Mouse (Mus musculus) C2C12 (cell line): ENCODE results near the gene Map2k2.

Experiments used
- CEBPB ChIP-seq: IDR thresholded peaks from one replicate; pipeline ENCODE4 v1.6.1; 2011; ENCODE audit warnings: low read depth, mild to moderate bottlenecking, control low read depth, moderate library complexity
- CTCF ChIP-seq: IDR thresholded peaks from one replicate; pipeline ENCODE4 v1.5.1; 2011; ENCODE audit not compliant: control insufficient read depth, insufficient read depth, insufficient read length
- MAX ChIP-seq: IDR thresholded peaks from one replicate; pipeline ENCODE4 v1.6.1; 2011; ENCODE audit warnings: mild to moderate bottlenecking, control low read depth
- MYOG ChIP-seq: IDR thresholded peaks from one replicate; pipeline ENCODE4 v1.6.1; 2011; ENCODE audit not compliant: control insufficient read depth, insufficient read length; ENCODE audit errors: extremely low read depth
- USF1 ChIP-seq: IDR thresholded peaks from one replicate; pipeline ENCODE4 v1.6.1; 2011; ENCODE audit warnings: low read depth, mild to moderate bottlenecking, control low read depth, moderate library complexity

- no peak for TF ChIP-seq CTCF
- no peak for TF ChIP-seq USF1
- no peak for TF ChIP-seq MAX
- no peak for TF ChIP-seq CEBPB
- TF ChIP-seq MYOG, result no peak
These were observed 45.5 kb downstream of the Map2k2 start for GRCm38 (mm10) chr10:81151261-81151660.
